Mouse (Mus musculus): ENCODE measurements at regions not wholly inside any gene's neighbourhood (a gene's known extent, or its start where the extent isn't known, plus 50 kb on each side); places are given as distances from the start of the nearest gene placed in this dataset.

DNA sequence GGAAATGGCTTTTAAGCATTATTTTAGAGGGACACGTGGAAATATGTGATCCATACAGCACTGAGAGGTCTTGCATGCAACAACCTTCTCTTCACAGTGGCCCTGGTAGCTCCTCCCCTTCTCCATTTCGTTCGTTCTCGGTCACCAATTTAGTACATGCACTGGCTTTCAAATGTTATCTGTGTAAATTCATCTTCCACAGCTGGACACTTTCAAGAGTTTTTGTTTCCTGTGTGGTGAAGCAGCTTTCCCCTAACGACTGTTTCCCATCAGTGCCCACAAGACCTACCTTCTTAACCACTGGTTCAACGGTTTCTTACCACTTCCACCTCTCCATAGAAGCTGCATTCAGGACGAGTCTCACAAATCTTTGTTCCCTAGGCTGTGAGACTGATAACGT lies 368.8 kb downstream of the Ptprc start:
- intact Hi-C loops (cut with DNase I): no loop called here
- DNase-seq (ENCODE audit: low spot score in 2 of 2): no peak

DNA sequence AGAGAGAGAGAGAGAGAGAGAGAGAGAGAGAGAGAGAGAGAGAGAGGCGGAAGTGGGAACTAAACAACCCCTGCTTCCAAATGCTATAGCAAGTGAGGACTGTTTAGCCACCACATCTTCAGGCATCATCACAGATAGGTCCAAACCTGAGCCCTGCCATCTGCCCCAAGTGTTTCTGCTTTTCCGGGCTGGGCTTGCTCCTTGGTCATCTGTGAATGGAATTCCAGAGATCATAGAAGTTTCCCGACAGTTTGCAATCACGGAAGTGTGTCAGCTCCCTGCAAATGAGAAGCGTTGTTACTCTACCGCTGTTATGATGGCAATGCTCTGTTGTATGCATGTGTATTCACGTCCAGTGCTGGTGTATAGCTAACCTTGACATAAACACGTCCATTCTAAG lies 369.3 kb downstream of the Ptprc start:
- intact Hi-C loops (cut with DNase I): no loop called here
- DNase-seq (ENCODE audit: low spot score in 2 of 2): no peak

DNA sequence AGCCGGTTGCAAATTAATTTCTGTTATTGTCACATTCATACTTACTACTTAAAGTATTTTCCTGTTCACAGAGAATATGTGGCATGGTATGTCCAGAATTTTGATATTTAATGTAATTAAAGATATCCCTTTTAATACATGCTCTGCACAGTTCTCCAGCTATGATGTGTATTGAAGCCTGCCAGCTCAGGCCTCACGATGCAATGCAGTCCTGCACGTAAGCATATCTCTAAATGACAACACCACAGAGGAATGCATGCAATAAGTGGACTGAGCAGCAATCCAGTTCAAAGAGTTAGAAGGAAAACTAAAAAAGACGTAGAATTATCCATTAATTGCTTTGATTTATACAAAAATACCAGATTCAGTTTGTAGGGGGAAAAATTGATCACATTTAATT lies 373.4 kb downstream of the Ptprc start:
- intact Hi-C loops (cut with DNase I): no loop called here
- no peak for DNase-seq (ENCODE audit: low spot score in 2 of 2)

DNA sequence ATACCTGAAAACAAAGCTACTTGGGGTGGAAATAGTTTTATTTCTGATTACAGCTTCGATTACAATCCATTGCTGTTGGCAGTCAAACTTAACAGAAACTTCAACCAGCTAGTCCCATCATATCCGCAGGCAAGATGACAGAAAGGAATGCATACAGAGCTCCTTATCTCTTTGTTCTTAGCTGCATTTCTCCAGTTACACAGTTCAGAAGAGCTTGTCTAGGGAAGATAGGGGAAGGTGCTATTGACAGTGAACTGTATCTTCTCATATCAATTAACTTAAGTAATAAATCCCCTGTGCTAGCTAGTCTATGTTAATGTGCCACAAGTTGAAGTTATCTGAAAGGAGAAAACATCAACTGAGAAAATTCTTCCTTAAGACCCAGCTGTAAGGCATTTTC lies 374.8 kb downstream of the Ptprc start:
- no peak for DNase-seq (ENCODE audit: low spot score in 2 of 2)
- intact Hi-C loops (cut with DNase I): no loop called here

DNA sequence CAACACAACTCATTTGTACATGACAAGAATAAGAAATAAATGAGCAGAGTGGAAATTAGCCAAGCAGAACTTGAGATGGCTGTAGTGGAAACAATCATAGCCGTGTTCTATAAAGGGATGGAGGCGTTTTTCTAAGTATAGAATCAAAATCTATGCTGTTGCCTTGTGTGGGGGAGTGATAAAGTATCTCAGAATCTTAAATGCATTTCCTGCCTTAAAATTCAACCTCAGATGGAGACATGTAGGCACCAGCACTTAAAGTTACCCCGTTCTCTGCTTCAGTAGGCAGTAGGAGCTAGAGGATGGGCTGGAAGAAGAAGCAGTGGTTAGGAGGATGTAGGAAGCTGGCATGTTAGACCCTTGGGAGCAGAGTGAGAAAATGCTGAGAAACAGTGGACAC lies 386.7 kb downstream of the Ptprc start:
- intact Hi-C loops (cut with DNase I): loop anchor here (10.0 kb wide), 1 partner anchor 106 kb away; no protein-coding TSS in a partner anchor

DNA sequence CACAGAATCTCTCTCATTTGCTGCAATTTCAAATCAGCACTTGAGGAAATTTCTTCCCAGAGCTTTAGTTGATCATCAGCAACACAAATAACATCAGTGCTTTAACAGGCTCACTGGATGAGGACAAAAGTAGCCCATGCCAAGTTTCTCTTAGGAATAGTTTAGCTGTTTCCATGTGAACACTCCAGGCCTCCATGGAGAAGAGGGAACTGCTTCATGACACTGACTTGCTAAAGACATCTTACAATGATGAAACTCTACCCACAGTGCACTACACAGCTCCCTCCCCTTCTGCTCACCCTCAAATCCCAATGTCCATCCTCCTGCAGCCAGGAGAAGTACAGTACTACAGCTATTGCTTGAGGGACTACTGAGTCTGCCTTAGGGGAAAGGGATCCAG lies 388.9 kb downstream of the Ptprc start:
- peak in 1 of 2 experiments; percentile 43 for DNase-seq (ENCODE audit: low spot score in 2 of 2)
- intact Hi-C loops (cut with DNase I): loop anchor here (10.0 kb wide), 1 partner anchor 108 kb away; no protein-coding TSS in a partner anchor

More for the DNA sequence above, 386.7 kb downstream of the Ptprc start:
- DNase-seq (ENCODE audit: low spot score in 2 of 2): peak in 1 of 2 experiments; percentile 20

DNA sequence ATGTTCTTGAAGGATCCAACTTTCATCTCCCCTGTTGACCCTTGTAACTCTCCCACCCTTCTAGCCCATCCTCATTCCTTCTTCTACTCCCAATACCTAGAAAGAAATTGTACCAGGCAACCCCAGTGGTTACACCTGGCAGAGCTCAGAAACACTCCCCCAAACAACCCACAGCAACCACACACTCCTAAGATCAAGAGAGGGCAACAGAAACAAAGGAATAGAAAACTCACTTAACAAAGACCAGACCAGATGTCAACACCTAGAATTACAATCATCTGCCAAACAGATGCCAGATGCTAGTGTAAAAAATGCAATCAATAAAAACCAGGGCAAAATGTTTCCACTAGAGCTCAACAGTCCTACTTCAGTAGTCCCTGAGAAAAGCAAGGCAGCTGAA lies 400.9 kb downstream of the Ptprc start:
- DNase-seq (ENCODE audit: low spot score in 2 of 2): no peak
- intact Hi-C loops (cut with DNase I): no loop called here

DNA sequence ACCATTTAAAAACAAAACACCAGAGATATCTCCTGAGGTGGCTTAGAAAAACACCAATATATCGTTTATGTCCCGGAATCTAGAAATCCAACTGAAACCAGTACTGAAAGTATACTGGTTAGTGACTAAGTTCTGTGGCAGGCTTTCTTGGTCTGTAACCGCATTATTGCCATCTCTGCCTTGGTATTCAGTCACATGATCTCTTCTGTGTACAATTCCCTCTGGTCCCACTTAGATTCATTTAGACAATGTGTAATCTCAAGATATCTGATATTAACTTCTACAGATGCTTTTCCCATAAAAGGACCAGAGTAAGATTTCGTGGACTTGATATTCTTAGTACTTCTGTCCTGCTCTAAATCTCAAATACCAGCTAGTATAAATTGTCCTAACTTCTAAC lies 414.7 kb downstream of the Ptprc start:
- intact Hi-C loops (cut with DNase I): no loop called here
- DNase-seq (ENCODE audit: low spot score in 2 of 2): no peak

DNA sequence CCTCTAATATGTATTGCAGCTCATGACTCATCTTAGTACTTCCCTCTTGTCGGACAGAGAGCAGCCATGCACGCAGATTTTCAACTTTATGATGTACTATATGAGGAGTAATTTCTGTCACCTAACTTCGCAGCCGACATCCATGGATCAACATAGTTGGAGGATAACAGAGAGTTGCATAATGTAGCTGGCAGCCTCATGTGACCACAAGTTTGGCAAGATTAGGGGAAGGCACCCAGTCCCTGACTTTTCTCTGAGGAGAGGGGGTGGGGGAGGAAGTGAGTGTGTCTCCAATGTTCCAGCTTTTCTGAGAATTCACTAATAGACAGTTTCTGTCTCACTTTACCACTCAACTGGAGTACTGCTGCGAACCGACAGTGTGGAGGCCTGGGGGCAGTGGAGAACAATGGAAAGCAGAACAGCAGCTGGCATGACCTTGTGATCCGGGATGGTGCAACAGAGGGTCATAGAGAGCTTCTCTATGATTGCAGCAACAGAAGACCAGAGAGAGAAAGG lies 424.0 kb downstream of the Ptprc start:
- intact Hi-C loops (cut with DNase I): no loop called here
- DNase-seq (ENCODE audit: low spot score in 2 of 2): no peak

DNA sequence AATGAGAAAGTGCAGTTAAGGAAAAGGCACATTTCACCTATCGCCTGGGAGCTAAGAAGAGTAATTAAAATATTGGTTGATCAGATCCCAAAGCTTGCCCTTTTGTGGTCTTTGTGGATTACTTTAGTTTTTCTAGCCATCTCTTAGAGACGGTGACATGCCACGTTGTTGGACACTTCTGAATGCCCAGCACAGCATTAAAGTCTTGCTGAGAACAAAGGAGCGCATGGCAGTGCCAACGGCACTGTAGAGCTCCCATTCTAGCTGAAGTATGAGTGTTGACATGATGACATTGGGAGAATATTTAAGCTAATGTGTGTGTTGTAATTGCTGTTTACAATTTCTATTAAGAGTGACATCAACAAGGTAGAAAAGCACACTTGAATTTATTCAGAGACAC lies 424.6 kb downstream of the Ptprc start:
- intact Hi-C loops (cut with DNase I): no loop called here
- DNase-seq (ENCODE audit: low spot score in 2 of 2): no peak

DNA sequence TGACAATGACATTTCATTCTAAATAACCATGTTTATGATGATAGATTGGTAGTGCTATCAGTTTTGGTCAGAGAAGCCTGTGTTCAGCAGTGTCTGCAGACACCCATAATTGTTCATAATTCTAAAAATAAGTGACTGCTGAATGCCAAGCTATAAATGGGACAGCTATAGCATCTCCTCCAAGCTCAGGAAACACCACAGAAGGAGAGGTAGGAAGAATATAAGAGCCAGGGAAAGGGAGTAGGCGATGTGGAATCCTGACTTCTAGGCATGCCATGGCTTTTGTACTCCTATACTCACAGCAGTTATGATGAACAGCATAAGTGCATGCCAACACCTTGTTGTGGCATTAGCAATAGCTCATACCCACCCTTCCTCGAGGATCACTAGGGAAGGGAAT lies 429.4 kb downstream of the Ptprc start:
- intact Hi-C loops (cut with DNase I): no loop called here
- DNase-seq (ENCODE audit: low spot score in 2 of 2): peak in 1 of 2 experiments; percentile 41

DNA sequence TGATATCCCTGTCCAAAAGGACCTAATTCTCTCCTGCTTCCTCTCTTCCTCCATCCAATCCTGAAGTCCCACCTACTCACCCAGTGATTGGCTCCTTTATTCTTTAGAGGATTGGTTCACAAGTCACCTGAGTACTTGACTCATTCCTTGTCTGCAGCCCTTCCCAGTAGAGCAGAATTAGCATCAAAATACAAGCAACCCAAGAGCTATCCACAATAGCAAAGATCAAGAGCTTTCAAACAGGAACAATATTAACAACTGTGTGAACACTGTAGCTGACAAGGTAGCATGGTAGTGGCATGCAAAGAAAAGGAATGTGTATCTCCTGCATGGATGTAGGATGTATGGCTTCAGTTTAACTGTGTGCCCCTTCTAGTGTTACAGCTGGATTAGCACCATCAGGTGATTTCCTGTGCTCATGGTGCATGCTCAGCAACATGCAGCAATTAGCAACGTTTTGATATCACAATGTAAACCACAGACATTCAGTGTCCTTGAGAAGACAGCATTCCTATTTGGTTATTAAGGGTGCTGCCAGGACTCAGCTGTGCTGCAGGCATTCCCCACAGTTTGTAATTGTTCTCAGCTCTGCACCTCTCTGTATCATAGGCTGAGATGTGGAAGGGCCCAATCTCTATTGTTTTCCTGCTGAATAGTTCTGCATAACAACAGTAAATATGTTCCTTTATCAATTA lies 437.2 kb downstream of the Ptprc start:
- DNase-seq (ENCODE audit: low spot score in 2 of 2): no peak
- intact Hi-C loops (cut with DNase I): no loop called here

DNA sequence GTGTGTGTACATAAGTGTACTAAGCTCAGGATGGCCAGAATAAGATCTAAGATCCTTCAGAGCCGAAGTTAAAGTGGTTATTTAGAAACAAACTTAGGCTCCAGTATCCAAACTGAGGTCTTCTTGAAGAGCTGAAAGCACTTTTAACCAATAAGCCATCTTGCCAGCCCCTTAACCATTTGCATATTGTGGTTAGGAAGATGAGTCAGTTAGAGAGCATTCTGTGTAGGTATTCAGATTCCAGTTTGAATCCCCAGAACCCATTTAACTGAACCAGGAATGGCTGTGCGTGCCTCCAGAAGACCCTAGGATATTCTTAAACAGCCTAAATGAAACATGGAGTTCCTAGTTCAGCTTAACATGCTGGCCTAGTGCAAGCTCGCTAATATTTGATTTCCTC lies 471.6 kb downstream of the Ptprc start:
- DNase-seq (ENCODE audit: low spot score in 2 of 2): no peak
- intact Hi-C loops (cut with DNase I): no loop called here

DNA sequence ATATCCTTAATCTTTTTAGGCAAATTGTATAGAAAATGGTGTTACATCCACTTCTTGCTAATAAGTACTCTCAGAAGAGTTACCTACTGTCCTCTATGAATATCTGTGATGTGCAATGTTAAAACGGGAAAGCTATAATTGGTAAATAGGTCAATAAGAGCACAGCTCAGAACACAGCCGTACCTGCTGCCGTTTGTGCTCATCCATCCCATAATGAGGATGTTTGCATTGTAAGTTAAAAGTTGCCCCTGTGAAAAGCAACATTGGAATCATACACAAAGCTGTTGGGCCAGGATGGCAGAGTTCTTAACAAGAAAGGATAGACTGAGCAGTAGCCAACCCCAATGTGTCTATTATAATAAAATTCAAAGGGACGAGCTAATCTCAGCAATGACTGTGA lies 476.6 kb downstream of the Ptprc start:
- no peak for DNase-seq (ENCODE audit: low spot score in 2 of 2)
- intact Hi-C loops (cut with DNase I): no loop called here

DNA sequence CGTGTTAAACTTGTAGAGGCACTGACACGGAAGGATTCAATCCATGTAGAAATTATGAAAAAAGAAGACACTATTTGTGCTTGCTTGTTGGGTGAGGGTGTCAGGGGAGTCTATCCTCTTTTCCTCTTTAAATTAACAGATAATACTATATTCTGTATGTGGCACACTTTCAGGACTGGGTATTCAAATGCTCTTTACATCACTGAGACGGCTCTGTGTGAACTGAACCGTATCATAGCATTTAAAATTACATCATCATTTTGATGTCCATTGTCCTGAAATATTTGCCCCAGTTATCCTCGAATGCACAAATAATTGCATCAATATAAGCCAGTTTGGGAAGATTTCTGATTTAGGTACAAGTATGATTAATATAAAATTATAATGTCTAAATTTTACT lies 478.2 kb downstream of the Ptprc start:
- no peak for DNase-seq (ENCODE audit: low spot score in 2 of 2)
- intact Hi-C loops (cut with DNase I): no loop called here

DNA sequence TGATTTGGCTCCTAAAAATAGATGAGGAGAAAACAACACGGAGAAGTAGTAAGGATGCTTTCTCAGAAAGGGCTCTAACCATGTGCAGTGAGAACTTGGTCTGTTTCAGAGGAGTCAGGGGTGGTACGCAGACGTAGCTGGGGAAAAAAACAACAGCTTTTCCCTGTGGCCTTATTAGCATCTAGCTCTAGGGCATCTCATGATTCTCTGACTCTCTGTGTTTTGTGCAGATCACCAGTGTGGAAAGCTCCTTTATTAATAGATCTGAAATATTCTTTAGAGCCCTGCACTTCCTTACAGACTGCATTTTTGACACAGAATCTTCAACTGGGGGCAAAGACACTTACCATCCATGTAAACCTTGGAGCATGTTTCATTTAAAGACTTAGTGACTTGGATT lies 478.7 kb downstream of the Ptprc start:
- no peak for DNase-seq (ENCODE audit: low spot score in 2 of 2)
- intact Hi-C loops (cut with DNase I): no loop called here

DNA sequence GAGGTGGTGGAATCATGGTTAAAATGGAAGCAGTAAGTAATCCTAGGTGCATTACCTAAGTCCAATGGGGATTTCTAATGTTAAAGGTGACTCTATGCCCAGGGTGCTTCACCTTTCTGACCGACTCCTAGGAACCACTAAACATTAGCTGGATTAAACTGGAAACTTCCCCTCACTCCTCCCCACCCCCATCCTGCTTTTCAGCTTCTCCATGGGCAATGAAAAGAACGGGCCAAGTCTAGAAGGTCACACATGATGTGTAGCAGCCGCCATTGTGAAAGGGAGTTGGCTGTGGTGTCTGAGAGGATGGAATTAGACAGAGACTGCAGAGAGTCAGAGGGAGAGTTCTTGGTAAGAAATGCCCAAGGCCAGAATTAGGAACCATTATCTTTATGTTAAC lies 479.8 kb downstream of the Ptprc start:
- intact Hi-C loops (cut with DNase I): no loop called here
- DNase-seq (ENCODE audit: low spot score in 2 of 2): no peak

DNA sequence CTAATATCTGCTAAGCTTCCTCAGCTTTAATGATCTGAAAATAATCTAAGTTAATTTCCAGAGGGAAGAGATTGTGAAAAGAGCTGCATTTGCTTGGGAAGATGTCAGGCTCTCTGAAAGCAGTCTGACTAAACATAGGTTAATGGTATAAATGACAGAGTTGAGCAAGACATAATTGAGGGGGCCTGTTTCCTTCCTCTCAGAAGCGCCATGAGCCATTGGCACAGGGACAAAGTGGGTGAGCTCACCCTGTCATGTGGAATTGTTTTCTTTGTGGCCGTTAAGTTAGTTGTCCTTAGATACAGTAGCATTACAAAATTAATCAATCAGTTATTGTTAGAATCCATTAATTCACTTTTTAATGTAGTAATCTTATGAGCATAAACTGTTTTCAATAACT lies 483.0 kb downstream of the Ptprc start:
- no peak for DNase-seq (ENCODE audit: low spot score in 2 of 2)
- intact Hi-C loops (cut with DNase I): no loop called here

DNA sequence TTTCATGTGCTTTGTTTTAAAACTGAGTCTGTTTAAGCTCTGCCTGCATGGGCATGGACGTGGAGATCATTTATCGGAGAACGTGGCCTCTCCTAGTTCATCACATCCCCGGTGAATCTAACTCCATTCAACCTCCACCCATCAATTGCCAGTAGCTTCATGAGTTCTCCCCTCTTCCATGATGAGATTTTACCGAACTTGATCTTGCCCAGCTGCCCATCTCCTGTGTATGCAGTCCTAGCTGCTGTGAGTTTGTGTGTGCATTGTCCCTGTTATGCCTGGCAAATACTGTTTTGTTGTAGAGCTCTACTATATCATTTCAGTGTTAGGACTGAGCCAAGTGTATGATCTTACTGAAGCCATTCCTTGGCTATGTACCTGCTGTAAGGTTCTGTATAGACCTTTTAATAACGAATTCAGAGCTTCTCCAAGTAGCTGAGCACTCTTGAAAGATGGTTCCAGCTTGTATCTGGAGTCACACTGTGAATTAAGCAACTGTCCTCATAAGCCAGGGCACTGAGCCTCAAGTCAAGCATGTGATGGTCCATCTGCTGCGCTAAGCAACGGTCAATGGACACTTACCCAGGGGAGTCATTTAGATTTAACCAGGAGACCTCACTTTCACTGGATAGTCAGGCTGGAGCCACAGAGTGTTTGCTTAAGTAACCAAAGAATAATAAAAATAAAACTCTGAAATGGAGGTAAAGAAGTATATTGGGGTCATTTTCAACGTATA lies 484.5 kb downstream of the Ptprc start:
- intact Hi-C loops (cut with DNase I): no loop called here
- DNase-seq (ENCODE audit: low spot score in 2 of 2): no peak

DNA sequence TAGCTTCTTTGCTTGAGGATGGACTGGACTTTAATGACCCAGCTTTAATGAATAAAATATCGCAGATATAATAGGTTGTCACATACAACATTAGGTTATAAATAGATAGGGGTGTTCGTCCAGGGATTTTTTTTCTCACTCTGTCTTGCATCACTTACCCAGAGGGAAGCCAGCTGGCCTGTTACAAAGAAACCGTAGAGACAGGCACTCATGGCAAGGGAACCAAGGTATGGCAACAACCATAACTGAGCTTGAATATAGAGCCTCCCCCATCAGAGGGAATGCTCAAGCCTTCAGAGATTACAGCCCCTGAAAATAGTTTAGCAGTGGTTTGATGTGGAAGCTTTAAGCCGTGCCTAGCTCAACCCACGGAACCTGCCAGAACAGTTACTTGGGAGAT lies 504.9 kb downstream of the Ptprc start:
- no peak for DNase-seq (ENCODE audit: low spot score in 2 of 2)
- intact Hi-C loops (cut with DNase I): no loop called here

DNA sequence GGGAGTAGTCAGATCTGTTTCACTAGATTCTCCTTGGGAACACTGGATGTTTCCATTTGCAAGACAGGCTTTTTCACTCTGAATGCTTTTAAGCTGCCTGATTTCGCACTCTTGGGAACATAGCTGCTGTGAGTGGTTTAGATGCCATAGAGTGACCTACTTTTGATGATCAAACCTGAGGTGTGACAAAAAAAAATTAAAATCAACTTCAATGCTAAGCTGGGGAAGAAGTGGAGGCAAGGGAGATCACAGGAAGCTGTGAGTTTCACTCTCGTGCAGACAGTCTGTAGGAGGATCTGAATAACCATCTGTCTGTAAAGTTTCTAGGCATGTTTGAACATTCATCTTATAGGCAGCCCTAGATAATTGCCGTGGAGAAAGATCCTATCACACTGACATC lies 505.7 kb downstream of the Ptprc start:
- peak; percentile 30 to 82 for DNase-seq (ENCODE audit: low spot score in 2 of 2)
- intact Hi-C loops (cut with DNase I): loop anchor here (10.0 kb wide), 1 partner anchor 335 kb away; no protein-coding TSS in a partner anchor
